Mouse (Mus musculus) lung, postnatal 14 days (tissue): ENCODE data around the gene Uckl1.
A peak's percentile ranks its signal among the peaks of the same experiment; 100 is the strongest.

Experiments
- DNase-seq: peaks from one replicate; pipeline ENCODE4 v3.0.0; 2021

The Uckl1 gene

GRCm38 (mm10) chr2:181571941-181572670 lies 12.6 kb downstream of the Uckl1 start:
- DNase-seq = no peak

GRCm38 (mm10) chr2:181570921-181571595 lies 13.6 kb downstream of the Uckl1 start:
- no peak for DNase-seq

- DNase-seq = no peak
Measured at GRCm38 (mm10) chr2:181570375-181570774, 14.3 kb downstream of the Uckl1 start.

- no peak for DNase-seq
Measured at GRCm38 (mm10) chr2:181569856-181570255, 14.8 kb downstream of the Uckl1 start.

GRCm38 (mm10) chr2:181568272-181569008 lies 16.3 kb downstream of the Uckl1 start:
- DNase-seq = peak; percentile 79

GRCm38 (mm10) chr2:181567338-181567737 lies 17.4 kb downstream of the Uckl1 start:
- no peak for DNase-seq

GRCm38 (mm10) chr2:181553772-181554171 lies 30.9 kb downstream of the Uckl1 start:
- no peak for DNase-seq

GRCm38 (mm10) chr2:181550233-181550632 lies 34.5 kb downstream of the Uckl1 start:
- DNase-seq = no peak

GRCm38 (mm10) chr2:181548682-181549081 lies 36.0 kb downstream of the Uckl1 start:
- DNase-seq = no peak

GRCm38 (mm10) chr2:181548227-181548626 lies 36.5 kb downstream of the Uckl1 start:
- no peak for DNase-seq

GRCm38 (mm10) chr2:181546142-181546541 lies 38.5 kb downstream of the Uckl1 start:
- no peak for DNase-seq

- DNase-seq = no peak
Measured at GRCm38 (mm10) chr2:181541761-181542380, 42.8 kb downstream of the Uckl1 start.

- peak; percentile 41 for DNase-seq
Measured at GRCm38 (mm10) chr2:181537444-181538047, 47.1 kb downstream of the Uckl1 start.

GRCm38 (mm10) chr2:181536410-181536809 lies 48.3 kb downstream of the Uckl1 start:
- DNase-seq = no peak

GRCm38 (mm10) chr2:181532589-181532988 lies 52.1 kb downstream of the Uckl1 start:
- no peak for DNase-seq

GRCm38 (mm10) chr2:181529076-181529475 lies 55.6 kb downstream of the Uckl1 start:
- DNase-seq = no peak

- DNase-seq = no peak
Measured at GRCm38 (mm10) chr2:181525526-181525925, 59.2 kb downstream of the Uckl1 start.

- DNase-seq = peak; percentile 23
Measured at GRCm38 (mm10) chr2:181522811-181523210, 61.9 kb downstream of the Uckl1 start.

GRCm38 (mm10) chr2:181521491-181521890 lies 63.2 kb downstream of the Uckl1 start:
- DNase-seq = no peak

- no peak for DNase-seq
Measured at GRCm38 (mm10) chr2:181520936-181521227, 63.8 kb downstream of the Uckl1 start.

GRCm38 (mm10) chr2:181520118-181520935 lies 64.4 kb downstream of the Uckl1 start, which contains the start of gene Dnajc5:
Dnajc5 (plus strand) TSS chr2:181520485.
- DNase-seq = peak; percentile 97

GRCm38 (mm10) chr2:181519201-181519600 lies 65.5 kb downstream of the Uckl1 start:
- no peak for DNase-seq
